Comparison of ENCODE assay signal across 19 mouse cellular contexts in genomic region chr1:170787643-170788042, GRCm38 (mm10).
"Had no signal": no experiment of that assay in that cellular context is flagged by ENCODE, and none has a peak within 500 bp of the region (broad histone marks: within the 10 kb centered on the region; RNA-seq: fewer than 3 reads in every experiment).

No protein-coding gene starts in this region.

- H3K4me3 ChIP-seq: midbrain, embryonic 10.5 days; midbrain, embryonic 12.5 days; myocyte; neural tube, embryonic 13.5 days; neural tube, embryonic 15.5 days had no signal

- H3K27ac ChIP-seq: midbrain, embryonic 10.5 days; midbrain, embryonic 12.5 days; neural tube, embryonic 13.5 days; neural tube, embryonic 15.5 days had no signal

- H3K9me3 ChIP-seq: midbrain, embryonic 10.5 days; midbrain, embryonic 12.5 days; neural tube, embryonic 13.5 days; neural tube, embryonic 15.5 days had no signal

- DNase-seq: lung, adult 18-20 months; lung, embryonic 14.5 days; lung, postnatal 10 days; lung, postnatal 4 days; midbrain, embryonic 14.5 days; retina, postnatal 1 day; right cerebral cortex, adult 18-20 months; right cerebral cortex, postnatal 25 days; right cerebral cortex, postnatal 4 days; spleen, adult 18-20 months; thymus, adult 18-20 months; thymus, postnatal 14 days; thymus, postnatal 36 days had no signal

- H3K4me2 ChIP-seq: lung, embryonic 14.5 days; midbrain, embryonic 12.5 days; neural tube, embryonic 13.5 days; neural tube, embryonic 15.5 days had no signal

- ATAC-seq: midbrain, embryonic 16.5 days had no signal

- H3K4me1 ChIP-seq: midbrain, embryonic 12.5 days; neural tube, embryonic 13.5 days; neural tube, embryonic 15.5 days had no signal

- H3K27me3 ChIP-seq: midbrain, embryonic 12.5 days; neural tube, embryonic 13.5 days; neural tube, embryonic 15.5 days had no signal

- H3K9ac ChIP-seq: lung, embryonic 14.5 days; midbrain, embryonic 12.5 days; neural tube, embryonic 13.5 days; neural tube, embryonic 15.5 days had no signal
